Mouse (Mus musculus) forebrain, postnatal 0 days (tissue): ENCODE results near the gene Galntl6. TPM values are rescaled to one million over a fixed set of nuclear protein-coding genes. Genes with fewer than 3 reads are reported as not detected.

Experiments
- ATAC-seq: fragments of 200-750 bp; cut with Nextera tagmentation; 2 replicates; pipeline ENCODE4 v1.8.0; 2017; ENCODE audit warnings: mild to moderate bottlenecking, moderate library complexity
- DNase-seq: peaks from one replicate; pipeline ENCODE4 v3.0.0-alpha.2; 2015
- H3K27ac ChIP-seq: fragments of 300-500 bp; sonication (generic); 2 replicates; pipeline ENCODE4 v1.5.1; 2014; ENCODE audit warnings: low read depth, mild to moderate bottlenecking, antibody characterized with exemption, low read length, moderate library complexity, mixed read lengths
- H3K27me3 ChIP-seq: fragments of 300-500 bp; sonication (generic); 2 replicates; pipeline ENCODE4 v1.6.1; 2014; ENCODE audit warnings: mild to moderate bottlenecking, low read length, mixed read lengths; ENCODE audit not compliant: insufficient read depth
- H3K36me3 ChIP-seq: fragments of 300-500 bp; sonication (generic); 2 replicates; pipeline ENCODE4 v1.6.1; 2014; ENCODE audit warnings: mild to moderate bottlenecking, moderate library complexity; ENCODE audit not compliant: insufficient read depth
- H3K4me1 ChIP-seq: fragments of 300-500 bp; sonication (generic); 2 replicates; pipeline ENCODE4 v1.6.1; 2014; ENCODE audit warnings: antibody characterized with exemption; ENCODE audit not compliant: insufficient read depth
- H3K4me2 ChIP-seq: fragments of 300-500 bp; sonication (generic); 2 replicates; pipeline ENCODE4 v1.6.1; 2014; ENCODE audit warnings: low read depth, mild to moderate bottlenecking, moderate library complexity
- H3K4me3 ChIP-seq: fragments of 300-500 bp; sonication (generic); 2 replicates; pipeline ENCODE4 v1.5.1; 2014; ENCODE audit warnings: low read depth, low read length, mixed read lengths
- H3K9ac ChIP-seq: fragments of 300-500 bp; sonication (generic); 2 replicates; pipeline ENCODE4 v1.6.1; 2014; ENCODE audit warnings: mild to moderate bottlenecking
- H3K9me3 ChIP-seq: fragments of 300-500 bp; sonication (generic); 2 replicates; pipeline ENCODE4 v1.6.1; 2016; ENCODE audit warnings: low read length
- CTCF ChIP-seq: sonication (generic); IDR thresholded peaks from 2 replicates; pipeline ENCODE4 v1.5.1; 2016; ENCODE audit warnings: antibody characterized with exemption, control low read depth, low read depth
- WGBS: fragments of 180-500 bp; shearing (Covaris S2); extraction: QIAGEN DNeasy Blood & Tissue Kit; methylation state at CpG from one replicate; pipeline ENCODE4 v1.1.7; 2014; 5-methylcytosine and 5-hydroxymethylcytosine counted together
- polyA plus RNA-seq: library from polyadenylated mRNA; unstranded; fragments of >200 nt; fragmentation: Nextera tagmentation; extraction: Ambion mirVana; gene quantifications from 2 replicates; pipeline ENCODE4 v1.2.1, GENCODE M21; 2015
- total RNA-seq: library from RNA; depleted of rRNA; stranded (reverse); fragments of >200 nt; gene quantifications from 2 replicates; pipeline ENCODE4 v1.2.3, GENCODE M21; 2014

Gene Galntl6
- total and polyA plus RNA-seq, 2 experiments from 2014 or later, result 15.0 to 27.8 TPM

DNA sequence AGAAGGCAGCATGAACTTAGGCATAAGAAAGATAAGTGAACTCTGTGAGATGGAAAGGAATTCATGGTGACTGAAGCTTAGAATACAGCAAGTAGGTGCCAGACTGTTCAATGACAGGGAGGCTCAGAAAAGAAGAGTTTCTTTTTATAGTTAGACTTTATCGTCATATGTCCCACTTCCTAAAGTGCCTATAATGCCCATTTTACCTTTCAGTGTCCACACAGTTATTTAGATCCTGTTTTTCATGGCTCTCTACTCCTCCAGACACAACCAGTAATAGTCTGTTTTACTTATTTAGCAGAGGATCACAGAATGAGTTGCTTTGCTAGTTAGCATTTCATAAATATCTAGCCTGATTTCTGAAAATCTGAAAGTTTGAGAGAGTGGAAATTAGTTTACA lies 838.7 kb downstream of the Galntl6 start:
- no peak for TF ChIP-seq CTCF
- no peak for ATAC-seq
- Histone ChIP-seq H3K27ac (no peak overlapping the region), H3K27me3 (no peaks in the 10 kb centered on the region), H3K4me3 (no peak overlapping the region), H3K9ac (no peak overlapping the region), H3K4me2 (no peak overlapping the region), H3K9me3 (no peaks in the 10 kb centered on the region), H3K36me3 (no peaks in the 10 kb centered on the region), H3K4me1 (no peaks in the 10 kb centered on the region)
- WGBS, result 71% methylated on average over 1 of the region's 1 CpGs
- DNase-seq, result no peak

DNA sequence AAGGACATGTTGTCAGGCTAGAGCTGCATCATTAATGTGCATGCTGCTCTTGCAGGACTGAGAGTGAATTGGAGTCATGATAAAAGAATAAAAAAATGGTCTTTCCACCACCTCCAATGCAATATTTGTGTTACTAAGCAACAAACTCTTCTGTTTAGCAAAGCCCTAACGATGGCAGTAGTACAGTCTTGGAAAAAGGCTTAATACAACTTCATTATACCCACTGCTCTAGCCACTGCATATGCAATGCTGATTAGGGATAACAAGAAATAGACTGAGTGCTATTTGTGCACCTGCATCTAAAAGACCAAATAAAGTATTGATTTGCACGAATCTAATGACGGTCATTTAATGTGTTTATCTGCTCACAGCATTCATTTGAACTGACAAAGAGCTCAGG lies 880.2 kb downstream of the Galntl6 start:
- ATAC-seq, result peak; percentile 66
- WGBS, result 30% methylated on average over 3 of the region's 3 CpGs
- no peaks in the 10 kb centered on the region for H3K4me1 ChIP-seq
- H3K4me2 ChIP-seq, result no peak overlapping the region
- no peaks in the 10 kb centered on the region for H3K36me3 ChIP-seq
- no peak overlapping the region for H3K9ac ChIP-seq
- TF ChIP-seq CTCF, result no peak
- DNase-seq, result peak; percentile 39
- no peak overlapping the region for H3K4me3 ChIP-seq
- H3K27ac ChIP-seq, result no peak overlapping the region
- H3K27me3 ChIP-seq, result no peaks in the 10 kb centered on the region
- no peaks in the 10 kb centered on the region for H3K9me3 ChIP-seq

DNA sequence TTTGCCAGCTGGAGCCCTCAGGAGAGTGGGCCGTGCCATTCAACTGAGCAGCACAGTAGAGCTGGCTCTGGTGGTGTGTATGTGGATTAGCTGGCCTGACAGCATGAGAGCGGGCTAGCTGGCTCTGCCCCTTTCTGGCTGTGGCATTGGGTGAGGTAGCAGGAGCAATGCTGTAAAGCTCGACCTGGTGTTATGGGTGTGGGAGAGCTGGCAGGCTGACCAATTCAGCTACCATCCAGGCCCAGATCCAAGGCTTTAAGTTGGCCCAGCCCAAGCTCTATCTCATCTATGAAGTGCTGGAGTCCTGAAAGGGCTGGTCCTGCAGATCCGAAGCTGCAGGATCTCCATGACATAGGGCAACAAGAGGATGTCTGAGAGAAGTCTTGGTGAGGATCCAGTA lies 886.9 kb downstream of the Galntl6 start:
- H3K27ac ChIP-seq, result no peak overlapping the region
- DNase-seq (no peak), ATAC-seq (no peak)
- H3K27me3 ChIP-seq, result no peaks in the 10 kb centered on the region
- H3K4me1 ChIP-seq, result no peaks in the 10 kb centered on the region
- H3K36me3 ChIP-seq, result no peaks in the 10 kb centered on the region
- WGBS, result 92% methylated on average over 4 of the region's 4 CpGs
- H3K4me2 ChIP-seq, result no peak overlapping the region
- TF ChIP-seq CTCF, result no peak
- H3K4me3 ChIP-seq, result no peak overlapping the region
- H3K9me3 ChIP-seq, result no peaks in the 10 kb centered on the region
- H3K9ac ChIP-seq, result no peak overlapping the region

DNA sequence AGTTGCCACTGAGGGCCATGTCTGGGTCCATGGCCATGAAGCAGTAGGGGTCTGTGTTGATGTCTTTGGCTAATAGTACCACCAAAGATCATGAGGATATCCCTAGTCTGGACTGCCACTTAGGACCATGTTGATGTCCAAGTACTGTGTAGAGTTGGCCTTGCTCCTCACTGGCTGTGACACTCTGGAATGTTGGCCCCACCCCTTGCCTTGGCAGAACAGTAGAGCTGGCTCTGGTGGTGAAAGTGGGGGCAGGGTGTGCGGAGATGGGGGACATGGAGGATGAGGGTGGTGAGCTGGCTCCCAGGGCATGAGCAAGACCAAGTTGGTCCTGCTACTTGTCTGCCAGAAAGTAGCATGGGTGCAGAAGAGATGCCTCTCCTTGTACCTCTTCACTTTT lies 887.3 kb downstream of the Galntl6 start:
- H3K9me3 ChIP-seq, result no peaks in the 10 kb centered on the region
- DNase-seq (no peak), ATAC-seq (no peak)
- H3K36me3 ChIP-seq, result no peaks in the 10 kb centered on the region
- no peaks in the 10 kb centered on the region for H3K4me1 ChIP-seq
- H3K9ac ChIP-seq, result no peak overlapping the region
- no peaks in the 10 kb centered on the region for H3K27me3 ChIP-seq
- 95% methylated on average over 1 of the region's 1 CpGs for WGBS
- H3K27ac ChIP-seq, result no peak overlapping the region
- no peak overlapping the region for H3K4me2 ChIP-seq
- H3K4me3 ChIP-seq, result no peak overlapping the region
- TF ChIP-seq CTCF, result no peak

DNA sequence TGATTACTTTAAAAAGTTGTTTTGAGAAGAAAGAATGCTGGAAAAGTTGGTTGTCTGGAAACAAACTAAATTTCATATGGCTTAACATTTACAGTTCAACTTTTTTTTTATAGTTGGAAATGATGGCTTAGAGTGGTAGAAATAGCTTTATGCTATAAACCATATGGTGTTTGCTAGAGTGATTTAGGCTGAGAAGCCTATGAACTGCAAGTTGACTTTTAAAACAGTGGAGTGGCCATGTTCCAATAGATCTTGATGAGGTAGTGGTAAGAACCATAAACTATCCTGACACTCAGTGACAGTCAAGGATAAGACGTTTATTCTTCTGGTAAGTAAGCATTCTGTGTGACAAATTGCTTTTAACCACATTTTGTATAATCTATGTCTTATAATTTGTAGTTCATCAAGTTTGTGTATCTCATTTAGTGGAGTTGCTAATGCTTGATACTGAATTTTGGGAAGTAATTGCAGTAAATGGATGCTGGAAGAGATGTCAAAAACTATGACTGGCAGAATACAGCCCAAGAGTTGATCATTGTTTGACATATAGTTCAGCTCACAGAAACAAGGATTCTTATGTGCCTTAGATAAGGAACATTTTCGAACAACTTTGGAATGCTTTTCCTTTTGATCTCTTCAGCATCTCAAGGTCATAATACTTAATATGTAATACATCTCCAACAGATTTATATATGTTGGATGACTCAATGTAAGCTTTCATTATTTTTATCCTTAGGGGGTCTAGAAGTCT lies 888.8 kb downstream of the Galntl6 start:
- Histone ChIP-seq H3K4me2 (no peak overlapping the region), H3K9ac (no peak overlapping the region), H3K4me3 (no peak overlapping the region), H3K27ac (no peak overlapping the region), H3K9me3 (no peaks in the 10 kb centered on the region), H3K27me3 (no peaks in the 10 kb centered on the region), H3K4me1 (no peaks in the 10 kb centered on the region), H3K36me3 (no peaks in the 10 kb centered on the region)
- DNase-seq, result no peak
- 81% methylated on average over 2 of the region's 2 CpGs for WGBS
- no peak for TF ChIP-seq CTCF
- ATAC-seq, result no peak

DNA sequence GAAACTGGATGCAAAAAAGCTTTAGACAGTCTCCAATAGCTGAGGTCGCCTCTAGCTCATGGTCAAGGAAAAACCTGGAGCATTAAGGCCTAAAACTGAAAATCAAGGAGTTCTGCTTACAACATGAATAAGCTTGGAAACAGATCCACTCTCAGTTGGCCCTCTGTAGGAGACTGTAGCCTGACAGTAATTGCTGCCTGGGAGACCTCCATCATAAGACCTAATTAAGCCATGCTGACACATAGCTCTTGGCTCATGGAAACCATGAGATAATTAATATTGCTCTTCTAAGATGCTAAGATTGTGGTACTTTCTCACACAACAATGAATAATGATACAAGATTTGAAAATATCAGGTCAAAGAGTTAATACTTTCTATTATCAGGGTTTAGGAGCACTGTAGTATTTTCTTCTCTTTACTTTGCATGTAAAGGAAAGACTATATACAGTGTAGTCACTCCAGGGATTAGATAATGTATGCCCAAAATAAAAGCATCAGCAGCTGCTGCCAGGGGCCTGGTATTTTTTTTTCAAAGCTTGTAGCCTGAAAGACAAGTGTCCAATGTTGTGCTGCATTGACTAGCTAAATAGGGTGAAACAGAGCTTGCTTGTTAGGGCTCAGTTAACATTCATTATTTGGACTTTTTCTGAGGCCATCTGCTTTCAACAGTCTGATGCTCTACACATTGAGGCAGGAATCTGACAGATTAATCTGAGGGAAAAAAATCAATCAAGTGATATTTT lies 922.8 kb downstream of the Galntl6 start:
- Histone ChIP-seq H3K36me3 (no peaks in the 10 kb centered on the region), H3K27me3 (no peaks in the 10 kb centered on the region), H3K9me3 (no peaks in the 10 kb centered on the region), H3K4me2 (no peak overlapping the region), H3K4me1 (no peaks in the 10 kb centered on the region), H3K9ac (no peak overlapping the region), H3K4me3 (no peak overlapping the region), H3K27ac (no peak overlapping the region)
- no peak for TF ChIP-seq CTCF
- 41% methylated on average over 1 of the region's 1 CpGs for WGBS
- ATAC-seq (peak; percentile 40; the same call in 1 of the 2 replicates), DNase-seq (no peak)

DNA sequence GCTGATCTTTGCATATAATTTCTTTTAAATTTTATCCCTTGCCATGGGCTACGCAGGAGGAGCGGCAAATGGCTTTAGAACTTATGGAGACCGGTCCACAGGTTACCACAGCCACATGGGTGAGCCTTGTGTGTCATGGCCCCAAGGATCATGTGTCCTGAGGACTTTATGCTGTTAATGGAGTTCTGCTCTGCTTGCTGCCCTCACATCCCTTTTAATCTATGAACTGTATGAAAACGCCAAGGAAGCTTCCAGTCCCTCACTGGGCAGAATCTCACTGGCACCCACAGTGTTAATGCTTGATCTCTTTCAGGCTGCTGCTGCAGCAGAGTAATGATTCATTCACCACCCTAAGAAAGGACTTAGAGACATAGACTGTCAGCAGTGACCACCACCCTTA lies 935.1 kb downstream of the Galntl6 start:
- Histone ChIP-seq H3K27ac (no peak overlapping the region), H3K9ac (no peak overlapping the region), H3K4me3 (no peak overlapping the region), H3K36me3 (no peaks in the 10 kb centered on the region), H3K4me2 (no peak overlapping the region), H3K27me3 (no peaks in the 10 kb centered on the region), H3K4me1 (no peaks in the 10 kb centered on the region), H3K9me3 (no peaks in the 10 kb centered on the region)
- WGBS, result 83% methylated on average over 4 of the region's 4 CpGs
- TF ChIP-seq CTCF, result no peak
- ATAC-seq (no peak), DNase-seq (no peak)
